Mouse (Mus musculus) ZHBTc4 (cell line): ENCODE measurements around the gene Loxl4.
A peak's percentile ranks its signal among the peaks of the same experiment; 100 is the strongest.

Experiments
- DNase-seq: peaks from one replicate; pipeline ENCODE4 v3.0.0-alpha.2; 2011; ENCODE audit warnings: low read depth, low spot score

Loxl4 gene

GRCm38 (mm10) chr19:42612654-42613053 is at the start of gene Loxl4:
TSS of gene Loxl4 (minus strand) at chr19:42612813.
- peak; percentile 57 for DNase-seq

- DNase-seq, result peak; percentile 33
These were observed 49.0 kb upstream of the Loxl4 start for GRCm38 (mm10) chr19:42661430-42662164.

GRCm38 (mm10) chr19:42660244-42660565 is 47.6 kb upstream of the Loxl4 start:
- no peak for DNase-seq

- DNase-seq, result no peak
These were observed 47.0 kb upstream of the Loxl4 start for GRCm38 (mm10) chr19:42659354-42660243.

- no peak for DNase-seq
These were observed 46.0 kb upstream of the Loxl4 start for GRCm38 (mm10) chr19:42658435-42659135.

GRCm38 (mm10) chr19:42657769-42658168 is 45.2 kb upstream of the Loxl4 start:
- DNase-seq, result no peak

GRCm38 (mm10) chr19:42657306-42657705 is 44.7 kb upstream of the Loxl4 start:
- no peak for DNase-seq

GRCm38 (mm10) chr19:42655006-42655405 is 42.4 kb upstream of the Loxl4 start:
- DNase-seq, result peak; percentile 59

- DNase-seq, result no peak
These were observed 40.5 kb upstream of the Loxl4 start for GRCm38 (mm10) chr19:42653091-42653490.

GRCm38 (mm10) chr19:42652425-42652824 is 39.8 kb upstream of the Loxl4 start:
- no peak for DNase-seq

GRCm38 (mm10) chr19:42640211-42640610 is 27.6 kb upstream of the Loxl4 start:
- no peak for DNase-seq

- DNase-seq, result no peak
These were observed 26.9 kb upstream of the Loxl4 start for GRCm38 (mm10) chr19:42639544-42639943.

GRCm38 (mm10) chr19:42638604-42639481 is 26.2 kb upstream of the Loxl4 start:
- DNase-seq, result no peak

GRCm38 (mm10) chr19:42636631-42637030 is 24.0 kb upstream of the Loxl4 start:
- DNase-seq, result peak; percentile 68

- no peak for DNase-seq
These were observed 21.0 kb upstream of the Loxl4 start for GRCm38 (mm10) chr19:42633650-42634049.

- no peak for DNase-seq
These were observed 19.7 kb upstream of the Loxl4 start for GRCm38 (mm10) chr19:42632301-42632700.

GRCm38 (mm10) chr19:42631541-42631961 is 18.9 kb upstream of the Loxl4 start:
- DNase-seq, result peak; percentile 87

- DNase-seq, result no peak
These were observed 15.5 kb upstream of the Loxl4 start for GRCm38 (mm10) chr19:42628068-42628467.

- DNase-seq, result no peak
These were observed 1.1 kb upstream of the Loxl4 start for GRCm38 (mm10) chr19:42613647-42614225.

GRCm38 (mm10) chr19:42613116-42613515 is 503 bp upstream of the Loxl4 start:
- no peak for DNase-seq

- DNase-seq, result no peak
These were observed 867 bp downstream of the Loxl4 start for GRCm38 (mm10) chr19:42611746-42612145.
